Mouse (Mus musculus) forebrain, embryonic 10.5 days (tissue): ENCODE measurements around the gene Olfr622. TPM values are rescaled to one million over a fixed set of nuclear protein-coding genes. Genes with fewer than 3 reads are reported as not detected.

ENCODE experiments used
- DNase-seq: peaks from one replicate; pipeline ENCODE4 v3.0.0-alpha.2; 2017; ENCODE audit warnings: low spot score; ENCODE audit errors: extremely low spot score
- H3K27ac ChIP-seq: fragments of 300-500 bp; sonication (generic); 2 replicates; pipeline ENCODE4 v1.5.1; 2016; ENCODE audit warnings: mild to moderate bottlenecking
- H3K27me3 ChIP-seq: fragments of 300-500 bp; sonication (generic); 2 replicates; pipeline ENCODE4 v1.6.1; 2016; ENCODE audit warnings: mild to moderate bottlenecking; ENCODE audit not compliant: poor library complexity, severe bottlenecking
- H3K36me3 ChIP-seq: fragments of 300-500 bp; sonication (generic); replicated peaks from 2 replicates; pipeline ENCODE4 v1.6.1; 2016; ENCODE audit warnings: mild to moderate bottlenecking, moderate library complexity
- H3K4me1 ChIP-seq: fragments of 300-500 bp; sonication (generic); 2 replicates; pipeline ENCODE4 v1.6.1; 2016
- H3K4me3 ChIP-seq: fragments of 300-500 bp; sonication (generic); 2 replicates; pipeline ENCODE4 v1.5.1; 2016; ENCODE audit warnings: mild to moderate bottlenecking, moderate library complexity
- H3K9me3 ChIP-seq: fragments of 300-500 bp; sonication (generic); 2 replicates; pipeline ENCODE4 v1.6.1; 2016; ENCODE audit warnings: mild to moderate bottlenecking, moderate library complexity
- WGBS: fragments of 180-500 bp; shearing (Covaris S2); methylation state at CpG from one replicate; pipeline ENCODE4 v1.1.7; 2016; 5-methylcytosine and 5-hydroxymethylcytosine counted together
- polyA plus RNA-seq: library from polyadenylated mRNA; unstranded; fragments of >200 nt; fragmentation: Nextera tagmentation; extraction: Ambion mirVana; gene quantifications from 2 replicates; pipeline ENCODE4 v1.2.1, GENCODE M21; 2016

Gene Olfr622
- polyA plus RNA-seq, result not detected in 2 replicates

DNA sequence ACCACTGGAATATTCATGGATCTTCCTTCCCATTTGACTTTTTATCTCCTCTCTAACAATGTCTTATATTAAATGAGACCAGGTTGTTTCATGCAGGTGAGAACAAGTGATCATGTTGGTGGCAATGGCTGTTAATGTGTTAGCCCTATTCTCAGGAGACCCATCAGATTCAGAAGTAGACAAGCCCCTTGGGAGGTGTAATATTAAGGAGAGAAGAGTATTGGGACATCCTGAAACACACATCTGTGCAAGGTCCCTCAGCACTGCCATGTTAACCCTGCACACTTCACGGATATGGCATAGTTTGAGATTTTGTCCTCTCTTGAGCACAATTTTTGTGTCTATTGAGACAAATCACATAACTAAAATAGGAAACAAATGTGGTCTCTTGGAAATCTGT lies at the start of gene Olfr622:
TSS of gene Olfr622 (minus strand) at position 101 of the 400 bp plus-strand sequence.
- Histone ChIP-seq H3K36me3 (no peaks in the 10 kb centered on the region), H3K4me1 (no peaks in the 10 kb centered on the region), H3K4me3 (no peak within 1 kb of the TSS), H3K27ac (no peak within 1 kb of the TSS), H3K9me3 (no peaks in the 10 kb centered on the region), H3K27me3 (no peaks in the 10 kb centered on the region)
- no peak for DNase-seq
- 83% methylated on average over 1 of the region's 1 CpGs for WGBS

DNA sequence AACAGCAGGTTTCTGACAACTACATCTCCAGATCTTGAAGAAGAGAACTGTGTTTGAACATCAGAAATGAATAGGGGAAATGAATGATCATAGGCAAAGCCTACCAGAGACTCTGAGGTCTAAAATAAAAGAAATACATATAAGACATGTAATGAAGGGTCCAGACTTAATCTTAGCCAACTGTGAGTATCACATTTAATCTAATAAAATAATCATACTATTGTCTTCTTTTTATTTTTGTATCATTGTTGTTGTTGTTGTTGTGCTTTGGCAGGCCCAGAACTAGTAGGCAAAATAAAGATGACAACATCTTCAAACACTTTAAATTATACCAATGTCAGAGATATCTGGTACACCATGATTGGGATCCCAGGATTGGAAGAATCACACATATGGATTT lies 39.9 kb upstream of the Olfr622 start, which contains the start of gene Olfr625-ps1:
TSS of gene Olfr625-ps1 (plus strand) at position 301 of the 400 bp plus-strand sequence.
- no peaks in the 10 kb centered on the region for H3K27me3 ChIP-seq
- no peaks in the 10 kb centered on the region for H3K36me3 ChIP-seq
- H3K9me3 ChIP-seq, result no peaks in the 10 kb centered on the region
- no peaks in the 10 kb centered on the region for H3K4me1 ChIP-seq
- no peak within 1 kb of the TSS for H3K27ac ChIP-seq
- no peak for DNase-seq
- no peak within 1 kb of the TSS for H3K4me3 ChIP-seq

DNA sequence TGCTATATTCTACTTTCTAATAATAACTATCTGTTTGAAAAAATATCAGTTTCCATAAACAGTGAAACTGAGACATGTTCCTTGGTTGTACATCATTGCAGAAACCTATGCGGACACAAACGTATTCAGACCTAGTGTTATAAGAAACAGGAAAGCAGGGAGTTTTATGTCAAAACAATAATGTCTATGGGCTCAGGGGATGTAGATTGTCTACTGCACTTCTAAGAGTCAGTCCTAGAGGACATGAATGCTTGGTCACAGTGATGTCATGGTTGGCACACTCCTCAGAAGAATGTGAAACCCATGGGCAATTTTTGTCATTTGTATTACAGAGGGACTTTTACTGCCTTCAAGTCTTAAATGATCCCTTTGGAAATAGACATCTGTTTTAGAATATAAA lies 28.6 kb upstream of the Olfr622 start, which contains the start of gene Olfr624:
TSS of gene Olfr624 (minus strand) at position 101 of the 400 bp plus-strand sequence.
- 95% methylated on average over 2 of the region's 2 CpGs for WGBS
- Histone ChIP-seq H3K36me3 (no peaks in the 10 kb centered on the region), H3K9me3 (no peaks in the 10 kb centered on the region), H3K27me3 (no peaks in the 10 kb centered on the region), H3K4me3 (no peak within 1 kb of the TSS), H3K4me1 (no peaks in the 10 kb centered on the region), H3K27ac (no peak within 1 kb of the TSS)
- DNase-seq, result no peak

DNA sequence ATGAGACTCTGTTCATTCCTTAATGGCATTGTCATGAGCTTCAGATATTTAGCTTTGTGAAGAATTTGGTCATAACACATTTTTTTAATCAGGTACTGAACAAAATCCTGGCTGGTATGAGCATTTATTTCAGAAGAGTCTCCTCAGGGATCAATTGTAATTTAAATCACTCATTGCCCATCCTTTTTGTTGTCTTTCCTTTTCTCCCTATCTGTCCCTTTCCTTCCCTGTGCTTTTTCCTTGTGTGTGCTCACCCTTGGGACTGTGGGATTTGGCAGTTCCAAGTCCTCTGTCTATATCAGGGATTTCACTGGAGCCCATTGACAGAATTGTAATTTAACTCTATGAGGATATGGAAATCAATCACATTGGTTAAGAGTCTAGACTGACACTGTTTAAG lies 21.1 kb upstream of the Olfr622 start, which contains the start of gene Olfr623:
TSS of gene Olfr623 (minus strand) at position 101 of the 400 bp plus-strand sequence.
- DNase-seq, result no peak
- Histone ChIP-seq H3K9me3 (no peaks in the 10 kb centered on the region), H3K27me3 (no peaks in the 10 kb centered on the region), H3K4me3 (no peak within 1 kb of the TSS), H3K27ac (no peak within 1 kb of the TSS), H3K4me1 (no peaks in the 10 kb centered on the region), H3K36me3 (no peaks in the 10 kb centered on the region)

DNA sequence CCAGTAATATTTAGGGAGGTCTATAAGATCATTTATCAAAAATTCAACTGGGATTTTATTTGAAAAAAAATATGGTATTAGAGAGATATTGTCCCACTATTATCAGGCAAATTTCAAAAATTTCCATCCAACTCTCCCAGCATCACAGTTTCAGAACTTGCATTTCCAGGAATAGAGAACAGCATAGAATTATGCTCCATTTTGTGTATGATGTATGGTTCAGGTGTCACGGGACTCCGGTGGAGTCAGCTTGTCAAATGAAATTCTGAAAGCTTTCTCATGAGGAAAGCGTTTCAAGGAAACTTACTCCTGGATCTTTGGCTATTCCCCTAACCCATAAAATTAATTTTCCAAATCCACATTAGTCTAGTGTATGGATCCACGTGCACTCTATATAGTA lies 1.6 kb upstream of the Olfr622 start:
- 92% methylated on average over 4 of the region's 4 CpGs for WGBS
- Histone ChIP-seq H3K9me3 (no peaks in the 10 kb centered on the region), H3K27me3 (no peaks in the 10 kb centered on the region), H3K27ac (no peak overlapping the region), H3K4me3 (no peak overlapping the region), H3K4me1 (no peaks in the 10 kb centered on the region), H3K36me3 (no peaks in the 10 kb centered on the region)
- no peak for DNase-seq

- H3K27ac ChIP-seq, result no peak overlapping the region
- no peak for DNase-seq
- no peak overlapping the region for H3K4me3 ChIP-seq
- H3K4me1 ChIP-seq, result no peaks in the 10 kb centered on the region
- no peaks in the 10 kb centered on the region for H3K9me3 ChIP-seq
- no peaks in the 10 kb centered on the region for H3K27me3 ChIP-seq
- H3K36me3 ChIP-seq, result no peaks in the 10 kb centered on the region
Measured at GRCm38 (mm10) chr7:103636795-103637194, 5.7 kb downstream of the Olfr622 start.

GRCm38 (mm10) chr7:103612434-103612833 lies 30.1 kb downstream of the Olfr622 start, which contains the start of gene Olfr620:
Gene Olfr620, minus strand, starts transcription at chr7:103612534.
- WGBS, result 71% methylated on average over 2 of the region's 2 CpGs
- H3K27ac ChIP-seq, result no peak within 1 kb of the TSS
- no peaks in the 10 kb centered on the region for H3K4me1 ChIP-seq
- DNase-seq, result no peak
- H3K9me3 ChIP-seq, result no peaks in the 10 kb centered on the region
- no peak within 1 kb of the TSS for H3K4me3 ChIP-seq
- H3K27me3 ChIP-seq, result no peaks in the 10 kb centered on the region
- no peaks in the 10 kb centered on the region for H3K36me3 ChIP-seq

GRCm38 (mm10) chr7:103607425-103607824 lies 35.1 kb downstream of the Olfr622 start:
- H3K9me3 ChIP-seq, result no peaks in the 10 kb centered on the region
- H3K27me3 ChIP-seq, result no peaks in the 10 kb centered on the region
- no peak for DNase-seq
- 92% methylated on average over 2 of the region's 2 CpGs for WGBS
- H3K4me3 ChIP-seq, result no peak overlapping the region
- no peaks in the 10 kb centered on the region for H3K4me1 ChIP-seq
- H3K27ac ChIP-seq, result no peak overlapping the region
- H3K36me3 ChIP-seq, result no peaks in the 10 kb centered on the region

GRCm38 (mm10) chr7:103600275-103600674 lies 42.2 kb downstream of the Olfr622 start, which contains the start of gene Olfr619:
Gene Olfr619, plus strand, starts transcription at chr7:103600575.
- H3K27ac ChIP-seq, result no peak within 1 kb of the TSS
- H3K27me3 ChIP-seq, result no peaks in the 10 kb centered on the region
- H3K36me3 ChIP-seq, result no peaks in the 10 kb centered on the region

DNA sequence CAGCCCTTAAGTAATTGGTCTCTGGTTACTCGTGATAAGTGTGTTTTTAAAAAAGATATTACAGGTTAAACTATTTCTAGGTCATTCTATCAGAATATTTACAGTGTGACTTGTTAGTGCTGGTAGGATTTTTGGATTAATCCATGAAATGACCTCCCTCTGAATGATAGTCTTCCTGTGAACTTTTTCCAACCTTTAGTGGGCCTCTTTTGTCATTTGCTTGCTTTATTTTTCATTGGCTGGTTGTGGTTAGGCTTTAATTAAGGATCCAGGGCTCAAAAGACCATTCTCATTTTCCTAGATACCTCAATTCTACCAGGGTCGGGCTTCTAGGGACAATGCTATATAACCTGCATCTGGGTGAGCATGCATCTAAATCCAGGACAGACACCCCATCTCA lies 52.7 kb downstream of the Olfr622 start, which contains the start of gene Olfr618:
TSS of gene Olfr618 (plus strand) at position 301 of the 400 bp plus-strand sequence.
- Histone ChIP-seq H3K9me3 (no peaks in the 10 kb centered on the region), H3K4me3 (no peak within 1 kb of the TSS), H3K36me3 (no peaks in the 10 kb centered on the region), H3K27ac (no peak within 1 kb of the TSS), H3K27me3 (no peaks in the 10 kb centered on the region), H3K4me1 (no peaks in the 10 kb centered on the region)
- 82% methylated on average over 2 of the region's 2 CpGs for WGBS
- no peak for DNase-seq

More at GRCm38 (mm10) chr7:103600275-103600674, 42.2 kb downstream of the Olfr622 start, which contains the start of gene Olfr619:
- no peaks in the 10 kb centered on the region for H3K9me3 ChIP-seq
- DNase-seq, result no peak
- no peaks in the 10 kb centered on the region for H3K4me1 ChIP-seq
- no peak within 1 kb of the TSS for H3K4me3 ChIP-seq

Other genes starting within 250 kb of the Olfr622 start
- gene Usp17lc, start 227.6 kb downstream of the Olfr622 start, polyA plus RNA-seq, result not detected in 2 replicates
- not detected in 2 replicates for gene Olfr605, start 197.3 kb downstream of the Olfr622 start, polyA plus RNA-seq
- gene Olfr606, start 193.7 kb downstream of the Olfr622 start, polyA plus RNA-seq, result not detected in 2 replicates
- not detected in 2 replicates for gene Olfr607, start 178.6 kb downstream of the Olfr622 start, polyA plus RNA-seq
- not detected in 2 replicates for gene Olfr608, start 172.8 kb downstream of the Olfr622 start, polyA plus RNA-seq
- not detected in 2 replicates for gene Olfr609, start 144.6 kb downstream of the Olfr622 start, polyA plus RNA-seq
- gene Olfr610, start 130.6 kb downstream of the Olfr622 start, polyA plus RNA-seq, result not detected in 2 replicates
- not detected in 2 replicates for gene Olfr611, start 121.9 kb downstream of the Olfr622 start, polyA plus RNA-seq
- gene Olfr612, start 100.0 kb downstream of the Olfr622 start, polyA plus RNA-seq, result not detected in 2 replicates
- gene Olfr613, start 94.6 kb downstream of the Olfr622 start, polyA plus RNA-seq, result not detected in 2 replicates
- gene Olfr615, start 86.6 kb downstream of the Olfr622 start, polyA plus RNA-seq, result not detected in 2 replicates
- gene Olfr616, start 73.6 kb downstream of the Olfr622 start, polyA plus RNA-seq, result not detected in 2 replicates
- not detected in 2 replicates for gene Olfr617, start 69.6 kb downstream of the Olfr622 start, polyA plus RNA-seq
- gene Olfr618, start 52.6 kb downstream of the Olfr622 start, polyA plus RNA-seq, result not detected in 2 replicates
- gene Olfr619, start 42.1 kb downstream of the Olfr622 start, polyA plus RNA-seq, result not detected in 2 replicates
- gene Olfr620, start 30.2 kb downstream of the Olfr622 start, polyA plus RNA-seq, result not detected in 2 replicates
- gene Olfr623, start 21.0 kb upstream of the Olfr622 start, polyA plus RNA-seq, result not detected in 2 replicates
- gene Olfr624, start 28.5 kb upstream of the Olfr622 start, polyA plus RNA-seq, result 0.04 TPM in 2 replicates
- gene Olfr625-ps1, start 40.0 kb upstream of the Olfr622 start, polyA plus RNA-seq, result not detected in 2 replicates
- not detected in 2 replicates for gene Olfr243, start 72.0 kb upstream of the Olfr622 start, polyA plus RNA-seq
- gene Olfr628, start 87.7 kb upstream of the Olfr622 start, polyA plus RNA-seq, result not detected in 2 replicates
- gene Olfr629, start 102.2 kb upstream of the Olfr622 start, polyA plus RNA-seq, result not detected in 2 replicates
- gene Olfr630, start 114.6 kb upstream of the Olfr622 start, polyA plus RNA-seq, result not detected in 2 replicates
- gene Olfr69, start 128.9 kb upstream of the Olfr622 start, polyA plus RNA-seq, result not detected in 2 replicates
- not detected in 2 replicates for gene Olfr68, start 137.0 kb upstream of the Olfr622 start, polyA plus RNA-seq
- gene Olfr67, start 149.1 kb upstream of the Olfr622 start, polyA plus RNA-seq, result not detected in 2 replicates
- 183 and 303 TPM in 2 replicates for gene Hbb-bt, start 171.3 kb upstream of the Olfr622 start, polyA plus RNA-seq
- gene Hbb-bs, start 185.4 kb upstream of the Olfr622 start, polyA plus RNA-seq, result 80.0 and 102 TPM in 2 replicates
- 0.37 and 0.52 TPM in 2 replicates for gene Hbb-bh2, start 197.8 kb upstream of the Olfr622 start, polyA plus RNA-seq
- gene Hbb-bh1, start 200.5 kb upstream of the Olfr622 start, polyA plus RNA-seq, result 4,104 and 5,437 TPM in 2 replicates
- 8,184 and 11,241 TPM in 2 replicates for gene Hbb-y, start 210.5 kb upstream of the Olfr622 start, polyA plus RNA-seq
- not detected in 2 replicates for gene Olfr66, start 243.6 kb upstream of the Olfr622 start, polyA plus RNA-seq